Mouse (Mus musculus): ENCODE measurements around the gene Zfp575.

GRCm38 (mm10) chr7:24629672-24630071 lies 42.2 kb upstream of the Zfp575 start:
- TF ChIP-seq CTCF (IDR thresholded peaks at IDR 0.05; ENCODE audit: borderline replicate concordance, insufficient read depth, low read depth, low read length) (no peak), POLR2A (IDR thresholded peaks at IDR 0.05; ENCODE audit: borderline replicate concordance, insufficient read depth, low read length) (no peak)

All from cerebellum, adult 2 months (tissue).